Mouse (Mus musculus): ENCODE measurements around the gene Pgf. TPM values are rescaled to one million over a fixed set of nuclear protein-coding genes. Genes with fewer than 3 reads are reported as not detected.

Pgf gene
- polyA plus RNA-seq, 1 experiment from 2014 or later = 5.7 TPM

GRCm38 (mm10) chr12:85185810-85186209 lies 8.2 kb upstream of the Pgf start:
- Histone ChIP-seq H3K4me1 (replicated peaks) (peaks cover 18% of the 10 kb centered on the region), H3K9me3 (no peaks in the 10 kb centered on the region), H3K4me2 (replicated peaks) (no peak overlapping the region), H3K4me3 (replicated peaks) (no peak overlapping the region), H3K27ac (no peak overlapping the region), H3K27me3 (peaks cover 15% of the 10 kb centered on the region), H3K9ac (replicated peaks) (no peak overlapping the region), H3K36me3 (no peaks in the 10 kb centered on the region)
- ATAC-seq = no peak
- 77% methylated on average over 8 of the region's 8 CpGs for WGBS

GRCm38 (mm10) chr12:85184118-85184517 lies 6.5 kb upstream of the Pgf start:
- Histone ChIP-seq H3K27me3 (peaks cover 18% of the 10 kb centered on the region), H3K9me3 (no peaks in the 10 kb centered on the region), H3K4me3 (replicated peaks) (no peak overlapping the region), H3K4me2 (replicated peaks) (no peak overlapping the region), H3K4me1 (replicated peaks) (peaks cover 18% of the 10 kb centered on the region), H3K9ac (replicated peaks) (no peak overlapping the region), H3K36me3 (no peaks in the 10 kb centered on the region), H3K27ac (no peak overlapping the region)
- WGBS = 74% methylated on average over 5 of the region's 5 CpGs
- ATAC-seq = no peak

DNA sequence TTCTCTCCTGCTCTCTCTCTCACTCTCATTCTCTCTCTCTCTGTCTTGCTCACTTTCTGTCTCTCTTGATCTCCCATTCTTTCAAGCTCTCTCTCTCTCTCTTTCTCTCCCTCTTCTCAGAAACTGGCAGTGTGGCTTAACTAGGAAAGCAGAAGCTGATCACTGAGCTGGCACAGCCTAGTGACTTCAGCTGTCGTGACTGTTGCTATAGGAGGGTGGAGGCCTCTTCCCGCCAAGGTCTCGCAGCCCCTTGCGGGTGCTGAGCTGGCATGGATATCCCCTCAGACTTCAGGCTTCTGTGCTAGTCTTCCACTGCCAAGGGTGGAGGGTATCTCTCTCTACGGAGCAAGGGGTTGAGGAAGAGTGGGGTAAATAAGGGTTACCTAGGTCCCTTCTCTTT lies 5.3 kb upstream of the Pgf start:
- H3K4me3 ChIP-seq (replicated peaks) = no peak overlapping the region
- WGBS = 71% methylated on average over 5 of the region's 5 CpGs
- ATAC-seq = no peak
- peaks cover 18% of the 10 kb centered on the region for H3K4me1 ChIP-seq (replicated peaks)
- H3K27ac ChIP-seq = no peak overlapping the region
- H3K27me3 ChIP-seq = peaks cover 21% of the 10 kb centered on the region
- no peaks in the 10 kb centered on the region for H3K36me3 ChIP-seq
- no peak overlapping the region for H3K9ac ChIP-seq (replicated peaks)
- H3K4me2 ChIP-seq (replicated peaks) = no peak overlapping the region
- no peaks in the 10 kb centered on the region for H3K9me3 ChIP-seq

DNA sequence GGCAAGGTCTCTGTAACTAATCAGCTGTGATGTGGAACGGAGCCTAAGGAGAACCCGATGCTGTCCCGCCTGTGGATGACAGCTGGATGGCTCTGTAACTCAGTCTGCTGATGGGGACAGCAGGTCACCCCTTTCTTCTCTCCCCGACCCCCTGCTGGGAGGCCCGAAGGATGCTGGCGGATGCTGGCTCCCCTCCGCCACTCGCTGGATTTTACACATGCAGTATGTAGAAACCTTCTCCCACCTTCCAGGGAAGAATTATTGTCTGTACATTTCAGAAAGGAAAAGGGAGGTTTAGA lies 4.7 kb upstream of the Pgf start:
- peaks cover 26% of the 10 kb centered on the region for H3K27me3 ChIP-seq
- no peaks in the 10 kb centered on the region for H3K9me3 ChIP-seq
- 0 out of 2 replicates have a peak, but pooled peaks have one; percentile 41 for ATAC-seq
- 0 out of 2 replicates have a peak overlapping the region, but pooled peaks have one; percentile 10 for H3K9ac ChIP-seq (replicated peaks)
- 9% methylated on average over 8 of the region's 8 CpGs for WGBS
- H3K36me3 ChIP-seq = no peaks in the 10 kb centered on the region
- no peak overlapping the region for H3K4me3 ChIP-seq (replicated peaks)
- peak overlapping the region; percentile 27 for H3K4me2 ChIP-seq (replicated peaks)
- no peak overlapping the region for H3K27ac ChIP-seq
- peaks cover 22% of the 10 kb centered on the region for H3K4me1 ChIP-seq (replicated peaks)

- Histone ChIP-seq H3K36me3 (no peaks in the 10 kb centered on the region), H3K4me1 (replicated peaks) (peaks cover 28% of the 10 kb centered on the region), H3K4me2 (replicated peaks) (peak overlapping the region; percentile 27), H3K27me3 (peaks cover 32% of the 10 kb centered on the region), H3K9me3 (no peaks in the 10 kb centered on the region), H3K4me3 (replicated peaks) (no peak overlapping the region), H3K9ac (replicated peaks) (0 out of 2 replicates have a peak overlapping the region, but pooled peaks have one; percentile 10), H3K27ac (no peak overlapping the region)
- peak; percentile 57; the same call in 1 of the 2 replicates for ATAC-seq
- 28% methylated on average over 15 of the region's 17 CpGs for WGBS
Measured at GRCm38 (mm10) chr12:85181475-85182344, 4.1 kb upstream of the Pgf start.

DNA sequence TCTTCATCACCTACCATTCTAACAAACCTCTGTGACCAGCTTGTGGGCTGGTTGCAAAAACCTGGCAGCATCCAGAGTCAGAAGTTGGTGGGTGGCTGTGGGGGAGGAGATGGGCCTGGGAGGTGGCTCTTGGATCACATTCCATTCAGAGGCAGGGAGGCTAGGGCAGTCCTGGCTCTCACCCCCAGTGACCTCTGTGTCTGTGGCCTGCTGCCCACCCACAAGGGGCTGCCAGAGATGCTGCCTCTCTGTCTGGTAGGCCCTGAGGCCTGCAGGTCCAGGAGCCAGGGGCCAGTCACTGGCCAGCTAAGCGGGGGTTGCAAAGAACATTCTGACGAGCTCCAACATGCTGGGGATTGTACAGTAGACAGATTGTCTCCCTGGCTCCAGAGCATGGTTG lies 704 bp upstream of the Pgf start:
- H3K36me3 ChIP-seq = no peaks in the 10 kb centered on the region
- no peak overlapping the region for H3K4me3 ChIP-seq (replicated peaks)
- H3K4me2 ChIP-seq (replicated peaks) = no peak overlapping the region
- H3K4me1 ChIP-seq (replicated peaks) = peaks cover 52% of the 10 kb centered on the region
- no peak overlapping the region for H3K27ac ChIP-seq
- no peak for ATAC-seq
- peaks cover 33% of the 10 kb centered on the region for H3K27me3 ChIP-seq
- H3K9ac ChIP-seq (replicated peaks) = no peak overlapping the region
- 64% methylated on average over 2 of the region's 2 CpGs for WGBS
- no peaks in the 10 kb centered on the region for H3K9me3 ChIP-seq

- Histone ChIP-seq H3K36me3 (no peaks in the 10 kb centered on the region), H3K9me3 (no peaks in the 10 kb centered on the region), H3K4me1 (replicated peaks) (peaks cover 43% of the 10 kb centered on the region), H3K4me2 (replicated peaks) (peak overlapping the region; percentile 58), H3K9ac (replicated peaks) (peak overlapping the region; percentile 49), H3K27me3 (peaks cover 28% of the 10 kb centered on the region), H3K4me3 (replicated peaks) (peak overlapping the region; percentile 30), H3K27ac (0 out of 2 replicates have a peak overlapping the region, but pooled peaks have one; percentile 7)
- WGBS = 3% methylated on average over 32 of the region's 32 CpGs
- ATAC-seq = peak; percentile 3; the same call in 1 of the 2 replicates
Measured at GRCm38 (mm10) chr12:85176846-85177523, 605 bp downstream of the Pgf start.

GRCm38 (mm10) chr12:85175926-85176845 lies 1.4 kb downstream of the Pgf start:
- H3K4me1 ChIP-seq (replicated peaks) = peaks cover 35% of the 10 kb centered on the region
- peak overlapping the region; percentile 7 for H3K27ac ChIP-seq
- H3K9me3 ChIP-seq = no peaks in the 10 kb centered on the region
- peak overlapping the region; percentile 49 for H3K9ac ChIP-seq (replicated peaks)
- H3K27me3 ChIP-seq = peaks cover 26% of the 10 kb centered on the region
- ATAC-seq = peak; percentile 86
- H3K36me3 ChIP-seq = no peaks in the 10 kb centered on the region
- H3K4me3 ChIP-seq (replicated peaks) = peak overlapping the region; percentile 30
- H3K4me2 ChIP-seq (replicated peaks) = peak overlapping the region; percentile 58
- WGBS = 7% methylated on average over 11 of the region's 11 CpGs

DNA sequence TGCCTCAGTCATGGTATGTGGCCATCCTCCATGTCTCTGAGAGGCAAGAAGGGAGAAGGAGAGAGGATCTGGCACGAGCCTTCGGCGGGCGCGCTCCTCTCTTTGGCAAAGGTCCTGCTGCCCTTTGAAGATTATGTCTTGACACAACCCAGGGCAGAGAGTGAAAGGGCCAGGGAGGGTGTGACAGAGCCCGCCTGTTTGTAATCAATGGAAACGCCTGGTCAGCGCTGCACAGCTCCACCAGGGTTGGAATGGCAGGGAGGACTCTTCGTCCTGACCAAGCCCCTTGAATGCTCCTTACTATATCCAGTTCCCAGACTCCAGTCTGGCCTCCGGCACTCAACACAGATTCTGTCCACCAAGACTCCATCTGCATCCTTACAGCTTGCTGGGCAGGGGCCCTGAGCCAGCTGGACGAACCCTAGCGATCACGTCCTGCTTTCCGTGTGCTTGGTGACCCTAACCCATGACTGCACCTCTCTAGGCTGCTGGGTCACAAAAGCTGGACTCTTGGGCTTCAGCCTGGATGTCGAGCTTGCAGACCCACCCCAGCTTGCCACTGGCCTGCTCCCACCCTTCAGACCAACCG lies 2.4 kb downstream of the Pgf start:
- peaks cover 19% of the 10 kb centered on the region for H3K27me3 ChIP-seq
- ATAC-seq = peak; percentile 22; the same call in 1 of the 2 replicates
- peak overlapping the region; percentile 49 for H3K9ac ChIP-seq (replicated peaks)
- H3K9me3 ChIP-seq = no peaks in the 10 kb centered on the region
- 51% methylated on average over 16 of the region's 16 CpGs for WGBS
- peak overlapping the region; percentile 58 for H3K4me2 ChIP-seq (replicated peaks)
- H3K36me3 ChIP-seq = no peaks in the 10 kb centered on the region
- peaks cover 33% of the 10 kb centered on the region for H3K4me1 ChIP-seq (replicated peaks)
- peak overlapping the region; percentile 16 for H3K4me3 ChIP-seq (replicated peaks)
- peak overlapping the region; percentile 7 for H3K27ac ChIP-seq

GRCm38 (mm10) chr12:85174016-85174415 lies 3.6 kb downstream of the Pgf start:
- Histone ChIP-seq H3K27me3 (peaks cover 19% of the 10 kb centered on the region), H3K27ac (no peak overlapping the region), H3K36me3 (no peaks in the 10 kb centered on the region), H3K4me3 (replicated peaks) (no peak overlapping the region), H3K9ac (replicated peaks) (no peak overlapping the region), H3K9me3 (no peaks in the 10 kb centered on the region), H3K4me1 (replicated peaks) (peaks cover 42% of the 10 kb centered on the region), H3K4me2 (replicated peaks) (no peak overlapping the region)
- ATAC-seq = no peak
- WGBS = 67% methylated on average over 7 of the region's 7 CpGs

- WGBS = 79% methylated on average over 3 of the region's 3 CpGs
- H3K27me3 ChIP-seq = no peaks in the 10 kb centered on the region
- no peak overlapping the region for H3K4me3 ChIP-seq (replicated peaks)
- ATAC-seq = no peak
- no peaks in the 10 kb centered on the region for H3K36me3 ChIP-seq
- H3K9me3 ChIP-seq = no peaks in the 10 kb centered on the region
- H3K4me2 ChIP-seq (replicated peaks) = no peak overlapping the region
- no peak overlapping the region for H3K27ac ChIP-seq
- peaks cover 25% of the 10 kb centered on the region for H3K4me1 ChIP-seq (replicated peaks)
- H3K9ac ChIP-seq (replicated peaks) = no peak overlapping the region
Measured at GRCm38 (mm10) chr12:85170948-85171307, 6.7 kb downstream of the Pgf start.

Measured in midbrain, embryonic 13.5 days (tissue).